Mouse (Mus musculus): ENCODE measurements around the gene Duox2. TPM values are rescaled to one million over a fixed set of nuclear protein-coding genes. Genes with fewer than 3 reads are reported as not detected.
"Not testable (repeated sequence)": the region's sequence is repeated elsewhere in the genome, so short reads cannot be mapped to it uniquely, and the experiment has no call there.

Duox2 gene
- total RNA-seq (2014; fragmentation: Nextera tagmentation): not detected in 2 replicates
- total RNA-seq (2017): 0.16 TPM in 1 of 2 replicates, not detected in the other
- not detected in 2 replicates for polyA plus RNA-seq (2012)

DNA sequence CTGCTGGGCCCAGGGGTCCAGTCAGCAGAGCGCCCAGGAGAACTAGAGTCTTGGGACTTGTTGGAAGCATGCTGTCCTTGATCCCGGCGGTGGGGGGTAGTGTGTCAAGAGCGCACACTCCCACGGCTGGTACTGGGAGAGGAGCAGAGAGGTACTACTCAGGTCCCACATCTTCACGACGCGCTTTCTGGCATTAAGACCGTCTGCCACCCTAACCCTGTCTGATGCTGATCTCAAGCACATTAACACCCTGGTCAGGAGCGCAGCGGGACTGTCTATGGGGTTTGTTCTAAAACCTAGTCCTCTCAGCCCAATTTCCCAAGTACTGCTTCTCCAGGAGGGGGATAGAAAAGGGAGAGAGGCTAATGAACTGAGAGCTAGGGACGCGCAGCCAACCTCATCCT lies at the start of gene Duox2:
Gene Duox2 (minus strand): TSS at position 354 of the 404 bp plus-strand sequence.
- no peaks in the 10 kb centered on the region for H3K36me3 ChIP-seq (replicated peaks)
- no peaks in the 10 kb centered on the region for H3K9me3 ChIP-seq (replicated peaks)
- H3K4me3 ChIP-seq (ENCODE audit: low read depth, low read length): no peak within 1 kb of the TSS
- peaks cover 49% of the 10 kb centered on the region for H3K27me3 ChIP-seq (ENCODE audit: insufficient read depth, low read length)
- ATAC-seq (ENCODE audit: extremely low read depth, insufficient number of reproducible peaks, low FRiP score, poor library complexity, severe bottlenecking): no peak
- peaks cover 8% of the 10 kb centered on the region for H3K4me1 ChIP-seq (ENCODE audit: insufficient read depth, low read depth, low read length)
- no peak for DNase-seq (ENCODE audit: low spot score)
- TF ChIP-seq GATA1 (IDR thresholded peaks at IDR 0.05; ENCODE audit: borderline replicate concordance, low read length): no peak

DNA sequence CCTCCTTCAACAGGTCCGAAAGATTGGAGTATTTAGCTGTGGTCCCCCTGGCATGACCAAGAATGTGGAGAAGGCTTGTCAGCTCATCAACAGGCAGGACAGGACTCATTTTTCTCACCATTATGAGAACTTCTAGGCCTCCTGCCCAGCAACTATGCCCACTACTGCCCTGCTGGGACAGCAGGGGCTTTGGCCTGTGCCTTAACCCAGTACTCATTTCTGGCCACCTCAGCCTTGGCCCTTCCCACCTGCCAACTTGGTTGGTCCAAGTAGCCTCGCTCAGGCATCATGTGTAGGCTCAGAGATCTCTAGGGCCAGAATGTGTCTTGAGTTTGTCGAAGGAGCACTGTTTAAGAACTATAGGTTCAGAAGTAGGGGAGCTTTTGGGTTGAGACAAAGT lies 49.0 kb upstream of the Duox2 start:
- DNase-seq (ENCODE audit: low spot score): no peak
- Histone ChIP-seq H3K27me3 (ENCODE audit: insufficient read depth, low read length) (peaks cover 69% of the 10 kb centered on the region), H3K4me1 (ENCODE audit: insufficient read depth, low read depth, low read length) (peaks cover 16% of the 10 kb centered on the region), H3K9me3 (replicated peaks) (no peaks in the 10 kb centered on the region), H3K36me3 (replicated peaks) (no peaks in the 10 kb centered on the region), H3K4me3 (ENCODE audit: low read depth, low read length) (no peak overlapping the region)
- ATAC-seq (ENCODE audit: extremely low read depth, insufficient number of reproducible peaks, low FRiP score, poor library complexity, severe bottlenecking): no peak
- no peak for TF ChIP-seq CTCF (IDR thresholded peaks at IDR 0.05; ENCODE audit: low read depth, low read length)
- TF ChIP-seq TAL1 (conservative IDR thresholded peaks at IDR 0.05; ENCODE audit: low read depth, low read length): no peak
- TF ChIP-seq GATA2 (IDR thresholded peaks at IDR 0.05; ENCODE audit: borderline replicate concordance, low read depth, low read length): no peak
- no peak for TF ChIP-seq GATA1 (IDR thresholded peaks at IDR 0.05; ENCODE audit: borderline replicate concordance, low read length)
- TF ChIP-seq POLR2AphosphoS5 (IDR thresholded peaks at IDR 0.05; ENCODE audit: insufficient replicate concordance, low read depth, low read length): no peak

DNA sequence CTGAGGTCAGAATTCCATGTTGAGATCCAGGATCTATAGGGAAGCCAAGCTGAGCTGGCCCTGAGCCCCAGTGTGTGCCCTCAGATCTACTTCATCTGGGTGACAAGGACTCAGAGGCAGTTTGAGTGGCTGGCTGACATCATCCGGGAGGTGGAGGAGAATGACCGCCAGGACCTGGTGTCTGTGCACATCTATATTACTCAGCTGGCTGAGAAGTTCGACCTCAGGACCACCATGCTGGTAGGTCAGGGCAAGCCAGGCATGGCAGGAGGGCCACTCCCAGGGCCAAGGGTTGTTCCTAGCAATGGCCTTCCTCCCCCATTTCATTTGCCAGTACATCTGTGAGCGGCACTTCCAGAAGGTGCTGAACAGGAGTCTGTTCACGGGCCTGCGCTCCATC lies 47.9 kb upstream of the Duox2 start:
- not testable (repeated sequence) for DNase-seq (ENCODE audit: low spot score); ATAC-seq (ENCODE audit: extremely low read depth, insufficient number of reproducible peaks, low FRiP score, poor library complexity, severe bottlenecking); H3K4me3 ChIP-seq (ENCODE audit: low read depth, low read length); H3K36me3 ChIP-seq (replicated peaks); H3K9me3 ChIP-seq (replicated peaks)
- peaks cover 16% of the 10 kb centered on the region for H3K4me1 ChIP-seq (ENCODE audit: insufficient read depth, low read depth, low read length)
- peaks cover 62% of the 10 kb centered on the region for H3K27me3 ChIP-seq (ENCODE audit: insufficient read depth, low read length)

DNA sequence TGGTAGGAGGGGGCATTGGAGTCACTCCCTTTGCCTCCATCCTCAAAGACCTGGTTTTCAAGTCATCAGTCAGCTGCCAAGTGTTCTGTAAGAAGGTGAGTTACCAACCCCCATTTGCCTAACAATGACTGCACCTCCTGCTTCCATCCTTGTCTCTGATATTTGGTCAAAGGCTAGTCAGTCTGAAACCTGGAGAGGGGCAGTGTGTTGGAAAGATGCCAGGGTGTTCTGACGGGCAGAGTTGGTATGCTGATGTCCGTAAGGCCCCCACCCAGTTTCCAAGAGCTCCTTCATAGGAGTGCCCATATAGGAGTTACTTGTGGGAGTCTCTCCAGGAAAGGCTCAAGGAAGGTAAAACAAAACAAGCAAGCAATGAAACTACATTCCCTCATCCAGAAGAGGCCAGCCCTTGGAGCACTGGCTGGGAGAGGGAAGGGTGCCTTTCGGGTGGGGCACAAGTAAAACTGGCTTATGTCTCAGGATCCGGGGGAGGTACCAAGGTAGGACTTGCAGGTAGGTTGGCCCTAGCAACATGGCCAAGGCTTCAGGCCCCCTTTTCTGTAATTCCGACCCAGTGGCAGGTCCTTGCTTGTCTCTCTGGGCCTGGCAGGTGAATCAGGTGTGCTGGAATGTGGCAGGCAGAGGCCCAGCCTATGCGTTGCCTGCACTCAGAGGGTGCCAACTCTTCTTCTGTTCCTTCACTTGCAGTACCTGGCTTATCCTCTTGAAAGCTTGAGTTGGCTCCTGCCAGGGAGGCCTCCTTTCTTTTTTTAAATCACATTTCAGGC lies 47.1 kb upstream of the Duox2 start:
- TF ChIP-seq GATA1 (IDR thresholded peaks at IDR 0.05; ENCODE audit: borderline replicate concordance, low read length) (no peak), GATA2 (IDR thresholded peaks at IDR 0.05; ENCODE audit: borderline replicate concordance, low read depth, low read length) (no peak), TAL1 (conservative IDR thresholded peaks at IDR 0.05; ENCODE audit: low read depth, low read length) (no peak), CTCF (IDR thresholded peaks at IDR 0.05; ENCODE audit: low read depth, low read length) (no peak), POLR2AphosphoS5 (IDR thresholded peaks at IDR 0.05; ENCODE audit: insufficient replicate concordance, low read depth, low read length) (no peak)
- H3K27me3 ChIP-seq (ENCODE audit: insufficient read depth, low read length): peaks cover 58% of the 10 kb centered on the region
- no peaks in the 10 kb centered on the region for H3K9me3 ChIP-seq (replicated peaks)
- H3K4me3 ChIP-seq (ENCODE audit: low read depth, low read length): no peak overlapping the region
- DNase-seq (ENCODE audit: low spot score) (no peak), ATAC-seq (ENCODE audit: extremely low read depth, insufficient number of reproducible peaks, low FRiP score, poor library complexity, severe bottlenecking) (no peak)
- H3K4me1 ChIP-seq (ENCODE audit: insufficient read depth, low read depth, low read length): peaks cover 16% of the 10 kb centered on the region
- no peaks in the 10 kb centered on the region for H3K36me3 ChIP-seq (replicated peaks)

DNA sequence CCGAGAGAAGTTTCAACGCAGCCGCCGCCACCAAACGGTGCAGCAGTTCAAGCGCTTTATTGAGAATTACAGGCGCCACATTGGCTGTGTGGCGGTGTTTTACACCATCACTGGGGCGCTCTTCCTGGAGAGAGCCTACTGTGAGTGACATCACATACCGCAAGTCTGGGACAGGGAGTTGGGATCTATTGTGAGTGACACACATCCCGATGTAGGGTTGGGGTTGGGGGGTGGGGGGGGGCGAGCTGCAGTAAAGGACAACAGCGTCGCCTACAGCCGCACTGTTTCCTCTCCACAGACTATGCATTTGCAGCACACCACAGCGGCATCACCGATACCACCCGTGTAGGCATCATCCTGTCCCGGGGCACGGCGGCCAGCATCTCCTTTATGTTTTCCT lies 39.0 kb upstream of the Duox2 start:
- TF ChIP-seq GATA1 (IDR thresholded peaks at IDR 0.05; ENCODE audit: borderline replicate concordance, low read length): no peak
- no peak for TF ChIP-seq CTCF (IDR thresholded peaks at IDR 0.05; ENCODE audit: low read depth, low read length)
- TF ChIP-seq GATA2 (IDR thresholded peaks at IDR 0.05; ENCODE audit: borderline replicate concordance, low read depth, low read length): no peak
- TF ChIP-seq POLR2AphosphoS5 (IDR thresholded peaks at IDR 0.05; ENCODE audit: insufficient replicate concordance, low read depth, low read length): no peak
- no peak for TF ChIP-seq TAL1 (conservative IDR thresholded peaks at IDR 0.05; ENCODE audit: low read depth, low read length)
- no peak overlapping the region for H3K4me3 ChIP-seq (ENCODE audit: low read depth, low read length)
- H3K36me3 ChIP-seq (replicated peaks): no peaks in the 10 kb centered on the region
- H3K4me1 ChIP-seq (ENCODE audit: insufficient read depth, low read depth, low read length): no peaks in the 10 kb centered on the region
- H3K9me3 ChIP-seq (replicated peaks): no peaks in the 10 kb centered on the region
- ATAC-seq (ENCODE audit: extremely low read depth, insufficient number of reproducible peaks, low FRiP score, poor library complexity, severe bottlenecking) (no peak), DNase-seq (ENCODE audit: low spot score) (no peak)
- H3K27me3 ChIP-seq (ENCODE audit: insufficient read depth, low read length): peaks cover 13% of the 10 kb centered on the region

DNA sequence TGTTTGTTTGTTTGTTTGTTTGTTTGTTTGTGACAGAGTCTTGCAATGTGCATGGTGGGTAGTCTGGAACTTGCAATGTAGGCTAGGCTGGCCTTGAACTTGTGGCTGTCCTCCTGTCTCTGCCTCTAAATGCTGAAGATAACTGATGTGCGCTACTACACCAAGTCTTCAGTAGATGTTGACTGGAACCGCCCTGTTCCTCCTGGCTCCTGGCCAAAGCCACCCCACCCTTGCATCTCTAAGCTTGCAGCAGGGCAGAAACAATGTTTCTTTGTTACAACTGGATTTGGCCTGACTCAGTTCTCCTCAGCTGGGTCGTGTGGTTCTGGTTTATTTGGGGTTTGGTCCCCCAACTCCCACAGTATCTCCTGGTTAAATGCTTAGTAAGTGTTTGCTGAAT lies 35.9 kb upstream of the Duox2 start:
- H3K9me3 ChIP-seq (replicated peaks): no peaks in the 10 kb centered on the region
- TF ChIP-seq GATA1 (IDR thresholded peaks at IDR 0.05; ENCODE audit: borderline replicate concordance, low read length) (no peak), POLR2AphosphoS5 (IDR thresholded peaks at IDR 0.05; ENCODE audit: insufficient replicate concordance, low read depth, low read length) (no peak), GATA2 (IDR thresholded peaks at IDR 0.05; ENCODE audit: borderline replicate concordance, low read depth, low read length) (no peak), CTCF (IDR thresholded peaks at IDR 0.05; ENCODE audit: low read depth, low read length) (no peak), TAL1 (conservative IDR thresholded peaks at IDR 0.05; ENCODE audit: low read depth, low read length) (no peak)
- no peaks in the 10 kb centered on the region for H3K4me1 ChIP-seq (ENCODE audit: insufficient read depth, low read depth, low read length)
- ATAC-seq (ENCODE audit: extremely low read depth, insufficient number of reproducible peaks, low FRiP score, poor library complexity, severe bottlenecking) (no peak), DNase-seq (ENCODE audit: low spot score) (no peak)
- H3K27me3 ChIP-seq (ENCODE audit: insufficient read depth, low read length): peaks cover 6% of the 10 kb centered on the region; the same call in 1 of the 2 replicates
- H3K4me3 ChIP-seq (ENCODE audit: low read depth, low read length): no peak overlapping the region
- H3K36me3 ChIP-seq (replicated peaks): no peaks in the 10 kb centered on the region
